Mouse (Mus musculus): ENCODE data around the gene Rai2. TPM values are rescaled to one million over a fixed set of nuclear protein-coding genes. Genes with fewer than 3 reads are reported as not detected.

Rai2 gene
- polyA plus RNA-seq (2015; fragmentation: Nextera tagmentation; extraction: Ambion mirVana), result 10.1 and 10.2 TPM in 2 replicates

GRCm38 (mm10) chrX:161716865-161717763, at the start of gene Rai2:
Gene Rai2, plus strand, starts transcription at chrX:161717069.
- Histone ChIP-seq H3K36me3 (ENCODE audit: control insufficient read depth, insufficient read depth, low read length) (no peaks in the 10 kb centered on the region), H3K27ac (ENCODE audit: low read length) (peak within 1 kb of the TSS; percentile 28; the same call in 1 of the 2 replicates), H3K27me3 (replicated peaks; ENCODE audit: control insufficient read depth, insufficient read depth, low read length) (peaks cover 30% of the 10 kb centered on the region), H3K4me1 (ENCODE audit: control insufficient read depth, insufficient read depth, low read length) (no peaks in the 10 kb centered on the region), H3K9me3 (ENCODE audit: control insufficient read depth, low read length) (no peaks in the 10 kb centered on the region), H3K4me2 (ENCODE audit: low read depth, low read length) (peak within 1 kb of the TSS; percentile 73), H3K4me3 (ENCODE audit: low read length) (peak within 1 kb of the TSS; percentile 61), H3K9ac (ENCODE audit: low read depth, low read length) (peak within 1 kb of the TSS; percentile 68)
- ATAC-seq, result peak; percentile 86
- 19% methylated on average over 54 of the region's 79 CpGs for WGBS

DNA sequence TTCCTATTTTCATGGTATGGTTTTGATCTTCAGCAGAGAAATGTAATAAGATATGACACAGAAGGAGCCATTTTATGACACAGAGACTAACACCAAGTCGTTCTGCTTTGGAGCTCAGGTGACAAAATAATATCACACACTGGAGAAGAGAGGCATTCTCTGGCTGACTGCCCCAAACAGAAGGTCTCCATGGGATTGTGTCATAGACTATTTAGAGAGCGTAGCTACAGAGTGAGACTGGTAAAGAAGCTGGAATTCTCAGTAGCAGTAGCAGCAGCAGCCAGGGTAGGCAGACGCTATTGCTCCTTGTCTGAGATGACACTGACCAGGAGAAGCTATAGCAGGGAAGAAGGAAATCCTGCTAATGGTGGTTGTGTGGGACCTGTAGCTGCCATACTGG, 27.5 kb upstream of the Rai2 start:
- H3K27me3 ChIP-seq (replicated peaks; ENCODE audit: control insufficient read depth, insufficient read depth, low read length), result 0 out of 2 replicates have a peak, but pooled peaks cover 3% of the 10 kb centered on the region
- H3K36me3 ChIP-seq (ENCODE audit: control insufficient read depth, insufficient read depth, low read length), result no peaks in the 10 kb centered on the region
- 58% methylated on average over 3 of the region's 3 CpGs for WGBS

DNA sequence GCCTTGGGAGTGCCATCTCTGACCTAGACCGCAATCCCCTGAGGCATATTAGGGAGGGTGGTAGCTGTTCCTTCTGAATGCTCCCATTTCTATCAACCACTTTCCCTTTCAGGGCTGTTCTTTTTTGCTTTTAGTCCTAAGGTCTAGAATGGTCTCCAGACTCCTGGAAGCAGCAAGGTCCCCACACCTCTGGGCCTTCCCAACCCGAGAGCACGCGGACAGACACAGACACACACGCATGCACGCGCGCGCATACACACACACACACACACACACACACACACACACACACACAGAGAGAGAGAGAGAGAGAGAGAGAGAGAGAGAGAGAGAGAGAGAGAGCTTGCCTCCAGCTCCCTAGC, 385 bp upstream of the Rai2 start:
- H3K36me3 ChIP-seq (ENCODE audit: control insufficient read depth, insufficient read depth, low read length), result no peaks in the 10 kb centered on the region
- H3K27ac ChIP-seq (ENCODE audit: low read length), result no peak overlapping the region
- peaks cover 30% of the 10 kb centered on the region for H3K27me3 ChIP-seq (replicated peaks; ENCODE audit: control insufficient read depth, insufficient read depth, low read length)
- 42% methylated on average over 9 of the region's 9 CpGs for WGBS
- H3K9ac ChIP-seq (ENCODE audit: low read depth, low read length), result peak overlapping the region; percentile 68; the same call in 1 of the 2 replicates
- ATAC-seq, result peak; percentile 5; the same call in 1 of the 2 replicates
- peak overlapping the region; percentile 61 for H3K4me3 ChIP-seq (ENCODE audit: low read length)
- H3K4me1 ChIP-seq (ENCODE audit: control insufficient read depth, insufficient read depth, low read length), result no peaks in the 10 kb centered on the region
- H3K9me3 ChIP-seq (ENCODE audit: control insufficient read depth, low read length), result no peaks in the 10 kb centered on the region
- H3K4me2 ChIP-seq (ENCODE audit: low read depth, low read length), result peak overlapping the region; percentile 73

More for the DNA sequence above, 27.5 kb upstream of the Rai2 start:
- no peak for ATAC-seq
- Histone ChIP-seq H3K27ac (ENCODE audit: low read length) (no peak overlapping the region), H3K4me1 (ENCODE audit: control insufficient read depth, insufficient read depth, low read length) (no peaks in the 10 kb centered on the region), H3K9ac (ENCODE audit: low read depth, low read length) (no peak overlapping the region), H3K4me2 (ENCODE audit: low read depth, low read length) (no peak overlapping the region), H3K9me3 (ENCODE audit: control insufficient read depth, low read length) (no peaks in the 10 kb centered on the region), H3K4me3 (ENCODE audit: low read length) (no peak overlapping the region)

DNA sequence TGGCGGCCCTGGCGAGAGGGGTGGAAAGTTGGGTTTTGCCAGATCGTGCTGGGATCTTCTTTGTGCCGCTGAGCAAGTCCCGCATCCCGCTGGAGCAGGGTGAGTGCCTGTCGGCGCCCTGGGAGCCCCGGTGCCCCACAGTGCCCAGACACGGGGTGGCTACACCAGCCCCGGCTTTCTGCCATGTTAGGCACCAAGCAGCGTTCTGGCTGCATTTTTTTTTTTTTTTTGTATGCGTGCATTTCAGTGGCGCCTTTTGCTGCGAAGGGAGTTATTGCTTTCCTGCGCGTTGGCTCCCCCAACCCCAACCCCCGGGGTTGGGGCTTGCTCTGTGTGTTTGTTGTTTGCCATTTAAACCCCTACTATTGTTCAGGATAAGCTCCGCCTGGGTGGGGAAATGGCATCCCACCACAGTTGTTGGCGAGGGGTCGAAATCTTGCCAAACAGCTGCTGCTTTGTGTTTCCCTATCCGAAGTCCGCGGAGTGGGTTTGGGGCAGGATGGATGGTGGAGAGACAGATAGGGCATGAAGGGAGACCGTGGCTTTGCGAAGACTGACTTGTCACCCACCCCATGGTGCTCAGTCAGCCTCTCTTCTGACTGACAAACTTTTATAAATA, 1.0 kb downstream of the Rai2 start:
- Histone ChIP-seq H3K27me3 (replicated peaks; ENCODE audit: control insufficient read depth, insufficient read depth, low read length) (peaks cover 34% of the 10 kb centered on the region), H3K36me3 (ENCODE audit: control insufficient read depth, insufficient read depth, low read length) (no peaks in the 10 kb centered on the region), H3K27ac (ENCODE audit: low read length) (peak overlapping the region; percentile 28; the same call in 1 of the 2 replicates), H3K9me3 (ENCODE audit: control insufficient read depth, low read length) (no peaks in the 10 kb centered on the region), H3K4me2 (ENCODE audit: low read depth, low read length) (peak overlapping the region; percentile 73), H3K4me3 (ENCODE audit: low read length) (peak overlapping the region; percentile 61), H3K4me1 (ENCODE audit: control insufficient read depth, insufficient read depth, low read length) (no peaks in the 10 kb centered on the region), H3K9ac (ENCODE audit: low read depth, low read length) (peak overlapping the region; percentile 68)
- 13% methylated on average over 26 of the region's 26 CpGs for WGBS
- peak; percentile 47 for ATAC-seq

DNA sequence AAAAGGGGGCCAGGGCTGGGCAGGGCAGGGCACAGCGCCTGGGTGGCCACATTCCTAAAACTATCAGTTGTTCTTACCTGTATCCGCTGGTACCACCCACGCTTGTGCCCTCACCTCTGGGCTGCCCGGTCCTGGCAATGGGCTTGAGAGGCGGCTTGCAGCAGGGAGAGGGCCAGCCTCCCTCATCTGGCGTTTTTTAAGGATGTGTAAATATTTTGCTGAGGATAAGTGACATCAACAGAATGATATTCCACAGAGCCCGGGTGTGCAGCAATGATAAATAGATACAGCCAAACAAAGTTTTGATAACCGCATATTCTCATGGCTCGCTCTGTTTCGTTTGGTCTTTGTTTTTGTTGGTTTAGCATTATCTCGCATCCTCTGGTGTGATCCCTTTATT, 1.7 kb downstream of the Rai2 start:
- H3K9me3 ChIP-seq (ENCODE audit: control insufficient read depth, low read length), result no peaks in the 10 kb centered on the region
- peaks cover 41% of the 10 kb centered on the region for H3K27me3 ChIP-seq (replicated peaks; ENCODE audit: control insufficient read depth, insufficient read depth, low read length)
- H3K4me2 ChIP-seq (ENCODE audit: low read depth, low read length), result peak overlapping the region; percentile 73; the same call in 1 of the 2 replicates
- 0 out of 2 replicates have a peak overlapping the region, but pooled peaks have one; percentile 45 for H3K27ac ChIP-seq (ENCODE audit: low read length)
- WGBS, result 24% methylated on average over 11 of the region's 11 CpGs
- H3K4me1 ChIP-seq (ENCODE audit: control insufficient read depth, insufficient read depth, low read length), result no peaks in the 10 kb centered on the region
- peak overlapping the region; percentile 61 for H3K4me3 ChIP-seq (ENCODE audit: low read length)
- H3K9ac ChIP-seq (ENCODE audit: low read depth, low read length), result peak overlapping the region; percentile 39; the same call in 1 of the 2 replicates
- no peak for ATAC-seq
- no peaks in the 10 kb centered on the region for H3K36me3 ChIP-seq (ENCODE audit: control insufficient read depth, insufficient read depth, low read length)

GRCm38 (mm10) chrX:161721082-161721481, 4.2 kb downstream of the Rai2 start:
- H3K27me3 ChIP-seq (replicated peaks; ENCODE audit: control insufficient read depth, insufficient read depth, low read length), result peaks cover 41% of the 10 kb centered on the region
- H3K9me3 ChIP-seq (ENCODE audit: control insufficient read depth, low read length), result no peaks in the 10 kb centered on the region
- no peaks in the 10 kb centered on the region for H3K4me1 ChIP-seq (ENCODE audit: control insufficient read depth, insufficient read depth, low read length)

DNA sequence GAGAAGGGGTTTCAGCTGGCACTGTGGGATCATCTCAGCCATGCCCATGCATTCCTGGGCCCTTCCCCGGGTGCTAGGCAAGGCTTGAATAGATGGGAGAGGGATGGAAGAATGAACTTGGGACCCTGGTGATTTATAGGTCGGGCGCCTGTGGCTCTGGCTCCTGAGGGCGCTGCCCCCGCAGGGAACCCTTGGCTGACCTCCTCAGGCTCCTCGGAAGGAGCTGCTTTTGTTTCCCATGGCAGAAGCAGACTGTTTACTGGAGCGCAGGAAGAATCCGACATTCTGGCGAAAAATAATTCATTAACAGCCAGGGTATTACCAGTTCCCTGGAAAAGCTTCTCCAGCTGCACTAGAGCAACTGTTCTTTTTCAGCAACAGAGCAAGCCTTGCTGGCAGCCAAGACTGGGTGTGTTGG, 6.5 kb downstream of the Rai2 start:
- peak overlapping the region; percentile 48 for H3K27ac ChIP-seq (ENCODE audit: low read length)
- peaks cover 28% of the 10 kb centered on the region for H3K27me3 ChIP-seq (replicated peaks; ENCODE audit: control insufficient read depth, insufficient read depth, low read length)
- WGBS, result 25% methylated on average over 9 of the region's 9 CpGs
- H3K4me2 ChIP-seq (ENCODE audit: low read depth, low read length), result no peak overlapping the region
- no peaks in the 10 kb centered on the region for H3K9me3 ChIP-seq (ENCODE audit: control insufficient read depth, low read length)
- no peak overlapping the region for H3K4me3 ChIP-seq (ENCODE audit: low read length)
- ATAC-seq, result no peak
- no peaks in the 10 kb centered on the region for H3K36me3 ChIP-seq (ENCODE audit: control insufficient read depth, insufficient read depth, low read length)
- no peak overlapping the region for H3K9ac ChIP-seq (ENCODE audit: low read depth, low read length)
- no peaks in the 10 kb centered on the region for H3K4me1 ChIP-seq (ENCODE audit: control insufficient read depth, insufficient read depth, low read length)

More at GRCm38 (mm10) chrX:161721082-161721481, 4.2 kb downstream of the Rai2 start:
- Histone ChIP-seq H3K4me3 (ENCODE audit: low read length) (no peak overlapping the region), H3K4me2 (ENCODE audit: low read depth, low read length) (no peak overlapping the region), H3K36me3 (ENCODE audit: control insufficient read depth, insufficient read depth, low read length) (no peaks in the 10 kb centered on the region), H3K27ac (ENCODE audit: low read length) (no peak overlapping the region), H3K9ac (ENCODE audit: low read depth, low read length) (no peak overlapping the region)
- ATAC-seq, result no peak
- WGBS, result 59% methylated on average over 4 of the region's 4 CpGs

DNA sequence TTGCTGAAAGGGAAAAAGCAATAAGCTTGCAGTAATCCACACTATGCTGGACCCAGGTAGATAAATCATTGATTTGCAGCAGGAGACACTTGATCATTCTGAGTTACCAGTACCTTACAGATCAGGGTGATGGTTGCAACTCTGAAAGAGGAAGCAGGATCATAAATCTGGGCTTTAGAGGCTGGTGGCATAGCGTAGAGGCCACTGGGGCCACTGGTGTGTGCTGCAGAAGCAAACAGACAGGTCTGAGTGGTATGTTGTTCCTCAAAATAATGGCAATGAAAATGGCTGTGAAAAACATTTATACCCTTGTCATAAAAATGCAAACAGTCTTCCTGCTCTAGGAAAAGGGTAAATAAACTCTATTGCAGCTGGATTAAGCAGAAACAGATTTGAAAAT, 9.4 kb downstream of the Rai2 start:
- H3K9me3 ChIP-seq (ENCODE audit: control insufficient read depth, low read length), result no peaks in the 10 kb centered on the region
- no peak overlapping the region for H3K9ac ChIP-seq (ENCODE audit: low read depth, low read length)
- no peak overlapping the region for H3K27ac ChIP-seq (ENCODE audit: low read length)
- H3K4me1 ChIP-seq (ENCODE audit: control insufficient read depth, insufficient read depth, low read length), result no peaks in the 10 kb centered on the region
- peaks cover 11% of the 10 kb centered on the region; the same call in 1 of the 2 replicates for H3K27me3 ChIP-seq (replicated peaks; ENCODE audit: control insufficient read depth, insufficient read depth, low read length)
- no peak overlapping the region for H3K4me2 ChIP-seq (ENCODE audit: low read depth, low read length)
- no peak for ATAC-seq
- H3K4me3 ChIP-seq (ENCODE audit: low read length), result no peak overlapping the region
- WGBS, result 67% methylated on average over 1 of the region's 1 CpGs
- no peaks in the 10 kb centered on the region for H3K36me3 ChIP-seq (ENCODE audit: control insufficient read depth, insufficient read depth, low read length)

GRCm38 (mm10) chrX:161728507-161728906, 11.6 kb downstream of the Rai2 start:
- Histone ChIP-seq H3K4me1 (ENCODE audit: control insufficient read depth, insufficient read depth, low read length) (no peaks in the 10 kb centered on the region), H3K27ac (ENCODE audit: low read length) (no peak overlapping the region), H3K36me3 (ENCODE audit: control insufficient read depth, insufficient read depth, low read length) (no peaks in the 10 kb centered on the region), H3K9ac (ENCODE audit: low read depth, low read length) (no peak overlapping the region), H3K27me3 (replicated peaks; ENCODE audit: control insufficient read depth, insufficient read depth, low read length) (peaks cover 7% of the 10 kb centered on the region), H3K4me2 (ENCODE audit: low read depth, low read length) (no peak overlapping the region), H3K4me3 (ENCODE audit: low read length) (no peak overlapping the region), H3K9me3 (ENCODE audit: control insufficient read depth, low read length) (no peaks in the 10 kb centered on the region)
- ATAC-seq, result no peak
- 64% methylated on average over 4 of the region's 4 CpGs for WGBS

Measured in intestine, embryonic 16.5 days (tissue).